Mouse (Mus musculus): ENCODE measurements around the gene Lrrc45. TPM values are rescaled to one million over a fixed set of nuclear protein-coding genes. Genes with fewer than 3 reads are reported as not detected.

Gene Lrrc45
- polyA plus RNA-seq, 1 experiment from 2014 or later = 47.8 TPM

DNA sequence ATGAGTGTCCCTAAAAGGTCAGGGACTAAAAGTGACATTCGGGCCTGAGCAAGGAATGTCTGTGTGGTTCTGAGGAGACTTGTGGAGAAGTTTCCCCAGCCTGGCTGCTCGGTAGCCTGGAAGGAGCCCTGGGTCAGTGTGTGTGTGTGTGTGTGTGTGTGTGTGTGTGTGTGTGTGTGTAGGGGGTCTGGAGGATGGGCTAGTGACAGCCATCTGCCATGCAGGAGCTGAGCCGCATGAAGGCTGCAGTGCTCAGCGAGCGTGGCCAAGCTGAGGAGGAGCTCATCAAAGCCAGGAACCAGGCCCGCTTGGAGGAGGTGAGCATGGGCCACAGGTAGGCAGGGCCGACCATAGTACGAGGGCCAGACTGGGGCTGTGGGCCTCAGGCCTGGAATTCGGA is 5.5 kb downstream of the Lrrc45 start:
- Histone ChIP-seq H3K9ac (ENCODE audit: low read length) (no peak overlapping the region), H3K9me3 (ENCODE audit: control insufficient read depth, low read length) (no peaks in the 10 kb centered on the region), H3K36me3 (ENCODE audit: control insufficient read depth, insufficient read depth, low read length) (peaks cover 16% of the 10 kb centered on the region; the same call in 1 of the 2 replicates), H3K4me3 (ENCODE audit: low read depth, low read length) (no peak overlapping the region), H3K4me1 (ENCODE audit: control insufficient read depth, insufficient read depth, low read length) (peaks cover 22% of the 10 kb centered on the region), H3K27ac (replicated peaks; ENCODE audit: low read depth, low read length) (no peak overlapping the region), H3K4me2 (ENCODE audit: low read depth, severe bottlenecking) (no peak overlapping the region), H3K27me3 (ENCODE audit: control insufficient read depth, insufficient read depth, low read length) (no peaks in the 10 kb centered on the region)
- WGBS = 90% methylated on average over 9 of the region's 9 CpGs
- ATAC-seq (ENCODE audit: insufficient number of reproducible peaks, low FRiP score, low TSS enrichment, low read depth) (no peak), DNase-seq (ENCODE audit: low spot score) (no peak)

DNA sequence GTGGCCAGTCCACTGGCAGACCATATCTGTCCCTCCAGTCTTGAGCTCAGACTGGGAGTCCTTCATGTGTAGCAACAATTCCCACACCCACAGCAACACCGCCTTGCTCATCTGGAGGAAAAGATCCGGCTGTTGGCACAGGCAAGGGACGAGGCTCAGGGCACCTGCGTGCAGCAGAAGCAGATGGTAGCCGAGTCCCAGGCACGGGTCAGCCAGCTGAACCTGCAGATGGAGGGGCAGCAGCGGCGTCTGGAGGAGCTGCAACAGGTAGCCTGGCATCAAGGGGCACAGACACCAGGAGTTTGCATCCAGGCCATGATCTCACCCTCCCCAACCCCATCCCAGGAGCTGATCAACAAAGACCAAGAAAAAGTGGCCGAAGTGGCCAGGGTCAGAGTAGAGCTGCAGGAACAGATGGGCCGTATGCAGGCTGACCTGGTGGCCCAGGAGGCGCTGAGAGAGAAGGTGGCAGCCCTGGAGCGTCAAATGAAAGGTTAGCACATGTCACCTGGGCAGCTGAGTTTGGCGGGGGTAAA is 6.2 kb downstream of the Lrrc45 start:
- ATAC-seq (ENCODE audit: insufficient number of reproducible peaks, low FRiP score, low TSS enrichment, low read depth) (no peak), DNase-seq (ENCODE audit: low spot score) (no peak)
- no peak overlapping the region for H3K4me2 ChIP-seq (ENCODE audit: low read depth, severe bottlenecking)
- no peak overlapping the region for H3K4me3 ChIP-seq (ENCODE audit: low read depth, low read length)
- 86% methylated on average over 13 of the region's 13 CpGs for WGBS
- no peak overlapping the region for H3K9ac ChIP-seq (ENCODE audit: low read length)
- no peaks in the 10 kb centered on the region for H3K27me3 ChIP-seq (ENCODE audit: control insufficient read depth, insufficient read depth, low read length)
- H3K36me3 ChIP-seq (ENCODE audit: control insufficient read depth, insufficient read depth, low read length) = peaks cover 16% of the 10 kb centered on the region; the same call in 1 of the 2 replicates
- H3K9me3 ChIP-seq (ENCODE audit: control insufficient read depth, low read length) = no peaks in the 10 kb centered on the region
- H3K4me1 ChIP-seq (ENCODE audit: control insufficient read depth, insufficient read depth, low read length) = peaks cover 16% of the 10 kb centered on the region; the same call in 1 of the 2 replicates
- no peak overlapping the region for H3K27ac ChIP-seq (replicated peaks; ENCODE audit: low read depth, low read length)

DNA sequence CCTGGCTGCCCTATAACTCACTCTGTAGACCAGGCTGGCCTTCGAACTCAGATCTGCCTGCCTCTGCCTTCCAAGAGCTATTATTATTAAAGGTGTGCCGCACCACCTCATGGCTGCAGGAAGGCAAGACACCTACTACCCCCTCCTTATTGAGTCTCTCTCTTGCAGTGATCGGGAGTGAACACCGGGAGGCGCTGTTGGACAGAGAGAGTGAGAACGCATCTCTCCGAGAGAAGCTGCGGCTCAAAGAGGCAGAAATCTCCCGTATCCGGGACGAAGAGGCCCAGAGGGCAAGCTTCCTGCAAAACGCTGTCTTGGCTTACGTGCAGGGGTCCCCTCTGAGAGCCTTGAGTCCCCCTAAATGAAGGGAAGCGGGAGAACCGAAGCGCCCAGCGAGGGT is 6.7 kb downstream of the Lrrc45 start:
- H3K9ac ChIP-seq (ENCODE audit: low read length) = peak overlapping the region; percentile 56
- ATAC-seq (ENCODE audit: insufficient number of reproducible peaks, low FRiP score, low TSS enrichment, low read depth) = no peak
- H3K36me3 ChIP-seq (ENCODE audit: control insufficient read depth, insufficient read depth, low read length) = peaks cover 14% of the 10 kb centered on the region; the same call in 1 of the 2 replicates
- H3K4me2 ChIP-seq (ENCODE audit: low read depth, severe bottlenecking) = peak overlapping the region; percentile 97
- H3K4me1 ChIP-seq (ENCODE audit: control insufficient read depth, insufficient read depth, low read length) = peaks cover 16% of the 10 kb centered on the region; the same call in 1 of the 2 replicates
- DNase-seq (ENCODE audit: low spot score) = peak; percentile 97
- no peaks in the 10 kb centered on the region for H3K27me3 ChIP-seq (ENCODE audit: control insufficient read depth, insufficient read depth, low read length)
- WGBS = 13% methylated on average over 17 of the region's 17 CpGs
- H3K4me3 ChIP-seq (ENCODE audit: low read depth, low read length) = peak overlapping the region; percentile 58; the same call in 1 of the 2 replicates
- no peak overlapping the region for H3K27ac ChIP-seq (replicated peaks; ENCODE audit: low read depth, low read length)
- H3K9me3 ChIP-seq (ENCODE audit: control insufficient read depth, low read length) = no peaks in the 10 kb centered on the region

DNA sequence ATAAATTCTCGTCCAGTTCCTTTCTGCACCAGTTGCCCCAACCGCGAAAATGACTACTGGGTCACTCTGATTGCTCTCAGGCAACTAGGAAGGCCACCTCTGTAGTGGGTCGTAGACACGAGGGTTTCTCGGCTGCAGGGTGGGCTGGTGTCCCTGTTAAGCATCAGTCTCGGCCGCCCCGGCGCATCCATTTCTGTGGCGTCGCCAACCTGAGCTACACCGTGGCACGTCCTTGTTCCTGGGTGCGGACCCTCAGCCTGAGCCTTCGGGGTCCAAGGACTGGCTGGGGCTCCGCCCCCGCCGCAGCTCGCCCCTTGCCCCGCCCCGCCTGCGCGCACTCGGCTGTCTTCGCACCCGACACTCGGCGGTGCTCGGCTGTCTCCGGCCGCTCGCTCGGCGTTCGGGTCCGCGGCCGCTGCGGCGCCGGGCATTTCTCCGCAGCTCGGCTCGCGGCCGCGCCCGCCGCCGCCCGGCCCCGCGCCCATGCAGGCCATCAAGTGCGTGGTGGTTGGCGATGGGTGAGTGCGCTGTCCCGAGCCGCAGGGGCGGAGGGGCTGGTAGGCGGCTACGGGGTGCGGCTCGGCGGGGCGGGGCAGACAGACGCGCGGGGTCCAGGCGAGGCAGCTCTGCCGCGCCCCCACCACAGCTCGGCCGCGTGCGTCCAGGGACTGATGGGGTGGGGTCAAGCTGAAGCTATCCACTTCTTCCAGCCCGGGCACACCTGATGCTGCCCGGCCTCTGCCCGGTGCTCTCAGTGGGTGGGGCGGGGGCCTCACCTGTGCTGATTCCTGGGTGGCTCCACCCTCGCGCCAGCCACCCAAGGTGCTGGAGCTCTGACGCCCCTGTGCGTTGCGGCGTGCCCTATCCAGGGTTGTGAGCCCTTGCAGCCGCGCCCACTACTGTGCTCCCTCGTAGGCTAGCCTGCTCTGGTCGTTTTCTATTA is 7.7 kb downstream of the Lrrc45 start, which contains the start of gene Rac3:
Gene Rac3, plus strand, starts transcription at position 347 of the 943 bp plus-strand sequence.
- Histone ChIP-seq H3K4me1 (ENCODE audit: control insufficient read depth, insufficient read depth, low read length) (peaks cover 16% of the 10 kb centered on the region; the same call in 1 of the 2 replicates), H3K9me3 (ENCODE audit: control insufficient read depth, low read length) (no peaks in the 10 kb centered on the region), H3K27ac (replicated peaks; ENCODE audit: low read depth, low read length) (no peak within 1 kb of the TSS), H3K36me3 (ENCODE audit: control insufficient read depth, insufficient read depth, low read length) (peaks cover 13% of the 10 kb centered on the region; the same call in 1 of the 2 replicates), H3K4me2 (ENCODE audit: low read depth, severe bottlenecking) (peak within 1 kb of the TSS; percentile 97), H3K9ac (ENCODE audit: low read length) (peak within 1 kb of the TSS; percentile 76), H3K4me3 (ENCODE audit: low read depth, low read length) (peak within 1 kb of the TSS; percentile 58), H3K27me3 (ENCODE audit: control insufficient read depth, insufficient read depth, low read length) (no peaks in the 10 kb centered on the region)
- DNase-seq (ENCODE audit: low spot score) (peak; percentile 84), ATAC-seq (ENCODE audit: insufficient number of reproducible peaks, low FRiP score, low TSS enrichment, low read depth) (peak; percentile 72)
- under 1% methylated on average over 84 of the region's 90 CpGs for whole genome bisulfite sequencing

DNA sequence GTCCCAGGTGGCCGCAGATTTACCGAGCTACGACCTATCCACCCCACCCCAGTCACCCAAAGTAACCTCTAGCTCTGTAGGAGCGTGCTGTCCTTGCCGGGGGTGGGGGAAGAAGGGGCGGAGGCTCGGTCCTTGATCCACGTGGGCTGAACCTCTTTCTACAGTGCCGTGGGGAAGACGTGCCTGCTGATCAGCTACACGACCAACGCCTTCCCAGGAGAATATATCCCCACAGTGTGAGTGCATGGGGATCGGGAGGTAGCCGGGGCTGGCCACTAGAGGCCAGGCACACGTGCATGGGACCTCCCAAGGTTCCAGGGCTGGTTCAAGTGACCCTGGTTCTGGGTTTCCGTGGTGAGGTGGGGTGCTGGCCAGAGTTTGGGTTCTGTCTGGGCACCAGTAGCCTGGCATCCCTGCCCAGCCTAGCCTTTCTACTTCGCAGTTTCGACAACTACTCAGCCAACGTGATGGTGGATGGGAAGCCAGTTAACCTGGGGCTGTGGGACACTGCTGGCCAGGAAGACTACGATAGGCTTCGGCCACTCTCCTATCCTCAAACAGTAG is 8.4 kb downstream of the Lrrc45 start:
- H3K27ac ChIP-seq (replicated peaks; ENCODE audit: low read depth, low read length) = no peak overlapping the region
- H3K9ac ChIP-seq (ENCODE audit: low read length) = peak overlapping the region; percentile 76
- peaks cover 16% of the 10 kb centered on the region; the same call in 1 of the 2 replicates for H3K4me1 ChIP-seq (ENCODE audit: control insufficient read depth, insufficient read depth, low read length)
- peak overlapping the region; percentile 97 for H3K4me2 ChIP-seq (ENCODE audit: low read depth, severe bottlenecking)
- H3K27me3 ChIP-seq (ENCODE audit: control insufficient read depth, insufficient read depth, low read length) = no peaks in the 10 kb centered on the region
- no peaks in the 10 kb centered on the region for H3K9me3 ChIP-seq (ENCODE audit: control insufficient read depth, low read length)
- 21% methylated on average over 21 of the region's 21 CpGs for WGBS
- ATAC-seq (ENCODE audit: insufficient number of reproducible peaks, low FRiP score, low TSS enrichment, low read depth) (no peak; the same call in 1 of the 2 replicates), DNase-seq (ENCODE audit: low spot score) (no peak)
- H3K4me3 ChIP-seq (ENCODE audit: low read depth, low read length) = peak overlapping the region; percentile 58
- peaks cover 10% of the 10 kb centered on the region; the same call in 1 of the 2 replicates for H3K36me3 ChIP-seq (ENCODE audit: control insufficient read depth, insufficient read depth, low read length)

DNA sequence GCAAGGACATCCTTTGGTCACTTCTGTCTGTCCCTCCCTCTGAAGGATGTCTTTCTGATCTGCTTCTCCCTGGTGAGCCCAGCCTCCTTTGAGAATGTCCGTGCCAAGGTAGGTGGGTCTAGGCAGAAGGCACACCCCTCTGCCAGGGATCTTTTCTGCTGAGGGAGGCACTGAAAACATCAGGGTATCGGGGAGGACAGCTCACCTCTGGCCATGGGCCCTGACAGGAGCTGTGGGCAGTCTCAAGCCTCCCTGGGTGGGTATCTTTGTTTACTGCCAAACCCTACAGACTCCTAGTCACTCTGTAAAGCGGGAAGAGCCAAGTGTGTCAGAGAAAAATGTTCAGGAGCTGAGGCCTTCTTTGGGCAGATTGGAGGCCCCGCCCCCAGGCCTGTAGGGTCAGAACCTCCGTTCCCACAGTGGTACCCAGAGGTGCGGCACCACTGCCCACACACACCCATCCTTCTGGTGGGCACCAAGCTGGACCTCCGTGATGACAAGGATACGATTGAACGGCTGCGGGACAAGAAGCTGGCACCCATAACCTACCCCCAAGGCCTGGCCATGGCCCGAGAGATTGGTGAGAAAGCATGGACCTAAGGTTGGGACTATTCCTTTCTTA is 9.1 kb downstream of the Lrrc45 start:
- H3K4me2 ChIP-seq (ENCODE audit: low read depth, severe bottlenecking) = 0 out of 2 replicates have a peak overlapping the region, but pooled peaks have one; percentile 12
- H3K9ac ChIP-seq (ENCODE audit: low read length) = no peak overlapping the region
- H3K4me3 ChIP-seq (ENCODE audit: low read depth, low read length) = no peak overlapping the region

DNA sequence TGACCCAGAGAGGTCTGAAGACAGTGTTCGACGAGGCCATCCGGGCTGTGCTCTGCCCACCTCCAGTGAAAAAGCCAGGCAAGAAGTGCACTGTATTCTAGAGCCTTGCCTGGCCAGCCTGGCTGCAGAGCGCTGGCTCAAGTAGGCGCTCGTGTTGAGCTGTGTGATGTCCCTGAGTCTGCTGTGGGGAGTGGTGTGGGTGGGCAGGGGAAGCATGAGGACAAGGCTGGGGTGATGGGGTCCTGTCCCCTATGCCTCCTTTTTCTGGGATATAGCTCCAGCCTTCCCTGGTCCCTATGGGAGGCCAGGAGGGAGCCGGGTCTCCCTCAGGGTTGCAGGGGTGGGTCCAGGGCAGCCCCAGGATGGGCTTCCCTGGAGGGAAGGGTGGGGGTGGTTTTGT is 9.8 kb downstream of the Lrrc45 start:
- H3K4me2 ChIP-seq (ENCODE audit: low read depth, severe bottlenecking) = no peak overlapping the region
- H3K36me3 ChIP-seq (ENCODE audit: control insufficient read depth, insufficient read depth, low read length) = peaks cover 1% of the 10 kb centered on the region; the same call in 1 of the 2 replicates
- H3K4me3 ChIP-seq (ENCODE audit: low read depth, low read length) = no peak overlapping the region
- peaks cover 16% of the 10 kb centered on the region; the same call in 1 of the 2 replicates for H3K4me1 ChIP-seq (ENCODE audit: control insufficient read depth, insufficient read depth, low read length)
- H3K9me3 ChIP-seq (ENCODE audit: control insufficient read depth, low read length) = no peaks in the 10 kb centered on the region
- 87% methylated on average over 7 of the region's 7 CpGs for WGBS
- H3K9ac ChIP-seq (ENCODE audit: low read length) = no peak overlapping the region
- no peaks in the 10 kb centered on the region for H3K27me3 ChIP-seq (ENCODE audit: control insufficient read depth, insufficient read depth, low read length)
- H3K27ac ChIP-seq (replicated peaks; ENCODE audit: low read depth, low read length) = no peak overlapping the region
- ATAC-seq (ENCODE audit: insufficient number of reproducible peaks, low FRiP score, low TSS enrichment, low read depth) (no peak), DNase-seq (ENCODE audit: low spot score) (no peak)

More for the DNA sequence above, 9.1 kb downstream of the Lrrc45 start:
- Histone ChIP-seq H3K27ac (replicated peaks; ENCODE audit: low read depth, low read length) (no peak overlapping the region), H3K36me3 (ENCODE audit: control insufficient read depth, insufficient read depth, low read length) (peaks cover 7% of the 10 kb centered on the region; the same call in 1 of the 2 replicates), H3K27me3 (ENCODE audit: control insufficient read depth, insufficient read depth, low read length) (no peaks in the 10 kb centered on the region), H3K9me3 (ENCODE audit: control insufficient read depth, low read length) (no peaks in the 10 kb centered on the region), H3K4me1 (ENCODE audit: control insufficient read depth, insufficient read depth, low read length) (peaks cover 16% of the 10 kb centered on the region; the same call in 1 of the 2 replicates)
- DNase-seq (ENCODE audit: low spot score) (no peak), ATAC-seq (ENCODE audit: insufficient number of reproducible peaks, low FRiP score, low TSS enrichment, low read depth) (no peak)
- WGBS = 91% methylated on average over 11 of the region's 11 CpGs
